Mouse (Mus musculus) kidney, adult 2 months (tissue): ENCODE data around the gene Ppm1l. TPM values are rescaled to one million over a fixed set of nuclear protein-coding genes. Genes with fewer than 3 reads are reported as not detected.

Experiments used
- DNase-seq: peaks from one replicate; pipeline ENCODE4 v3.0.0; 2021
- H3K27ac ChIP-seq: fragments of 200-500 bp; 2 replicates; pipeline ENCODE4 v1.5.1; 2012; ENCODE audit warnings: low read depth, low read length, control low read depth, inconsistent platforms; ENCODE audit not compliant: insufficient read depth
- H3K27me3 ChIP-seq: fragments of 200-500 bp; replicated peaks from 2 replicates; pipeline ENCODE4 v1.6.1; 2012; ENCODE audit warnings: mild to moderate bottlenecking, moderate library complexity, low read length, inconsistent platforms; ENCODE audit not compliant: control insufficient read depth, insufficient read depth
- H3K36me3 ChIP-seq: fragments of 200-500 bp; 2 replicates; pipeline ENCODE4 v1.6.1; 2012; ENCODE audit warnings: mild to moderate bottlenecking, moderate library complexity, low read length, inconsistent platforms; ENCODE audit not compliant: control insufficient read depth, insufficient read depth
- H3K4me1 ChIP-seq: fragments of 200-500 bp; 2 replicates; pipeline ENCODE4 v1.6.1; 2011; ENCODE audit warnings: low read length; ENCODE audit not compliant: control insufficient read depth, insufficient read depth
- H3K4me3 ChIP-seq: fragments of 200-500 bp; 2 replicates; pipeline ENCODE4 v1.5.1; 2011; ENCODE audit warnings: mild to moderate bottlenecking, low read depth, low read length, control low read depth; ENCODE audit not compliant: insufficient read depth
- CTCF ChIP-seq: fragments of 200-500 bp; conservative IDR thresholded peaks from 2 replicates; pipeline ENCODE4 v1.5.1; 2011; ENCODE audit warnings: low read depth, mild to moderate bottlenecking, control low read depth, low read length, moderate library complexity, mixed read lengths; ENCODE audit not compliant: insufficient read depth, insufficient read length
- POLR2A ChIP-seq: fragments of 200-500 bp; IDR thresholded peaks from one replicate; pipeline ENCODE4 v1.6.1; 2011; ENCODE audit warnings: low read depth, low read length, control low read depth
- WGBS: fragments of 180-500 bp; shearing (Covaris S2); methylation state at CpG from one replicate; pipeline ENCODE4 v1.1.7; 2018; 5-methylcytosine and 5-hydroxymethylcytosine counted together
- polyA plus RNA-seq: library from polyadenylated mRNA; depleted of rRNA; stranded (reverse); fragments of >200 nt; gene quantifications from 2 replicates; pipeline ENCODE4 v1.2.3, GENCODE M21; 2012

Ppm1l gene
- polyA plus RNA-seq, 1 experiment, result 4.0 TPM

DNA sequence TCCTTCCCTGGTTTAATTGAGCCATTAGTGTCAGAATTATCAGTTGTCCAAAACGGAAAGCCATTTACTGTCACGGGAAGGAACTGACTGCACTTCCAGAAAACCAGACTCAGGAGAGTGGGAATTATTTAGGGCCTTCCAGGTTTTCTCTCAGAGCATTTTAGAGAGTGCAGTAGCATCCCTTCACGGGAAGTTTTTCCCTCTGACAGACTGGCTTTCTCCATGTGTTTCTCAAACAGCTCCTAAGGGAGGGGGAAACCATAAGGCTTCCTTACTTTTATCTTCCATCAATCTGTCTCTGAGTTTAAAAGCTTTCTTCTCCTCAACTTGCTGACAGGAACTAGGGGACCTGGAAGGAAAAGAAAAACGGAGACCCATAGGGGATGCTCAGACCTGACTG, 185.9 kb downstream of the Ppm1l start:
- Histone ChIP-seq H3K27ac (no peak overlapping the region), H3K27me3 (no peaks in the 10 kb centered on the region), H3K4me3 (no peak overlapping the region), H3K4me1 (no peaks in the 10 kb centered on the region), H3K36me3 (no peaks in the 10 kb centered on the region)
- TF ChIP-seq POLR2A, result no peak
- no peak for TF ChIP-seq CTCF
- no peak for DNase-seq
- 63% methylated on average over 4 of the region's 4 CpGs for WGBS

DNA sequence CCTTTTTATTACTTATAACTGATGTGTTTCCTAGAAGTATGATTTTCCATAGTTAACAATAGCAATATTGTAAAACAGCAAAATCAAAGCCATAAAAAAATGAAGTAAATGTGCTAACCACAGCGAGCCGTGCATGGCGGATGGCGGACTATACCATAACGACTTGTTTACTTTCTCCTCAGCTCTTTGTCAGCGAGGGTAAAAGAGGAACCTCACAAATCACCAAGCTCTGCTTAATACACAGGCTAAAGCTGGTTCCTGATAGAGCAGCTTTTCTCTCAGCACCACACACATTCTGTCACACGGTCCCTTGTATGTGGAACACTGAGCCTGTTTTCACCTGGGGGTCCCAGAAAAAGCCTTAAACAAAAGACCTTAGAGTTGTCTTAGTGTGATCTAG, 188.4 kb downstream of the Ppm1l start:
- no peak for DNase-seq
- Histone ChIP-seq H3K36me3 (no peaks in the 10 kb centered on the region), H3K4me1 (no peaks in the 10 kb centered on the region), H3K27ac (no peak overlapping the region), H3K27me3 (no peaks in the 10 kb centered on the region), H3K4me3 (no peak overlapping the region)
- WGBS, result 80% methylated on average over 7 of the region's 7 CpGs
- TF ChIP-seq POLR2A (no peak), CTCF (no peak)

GRCm38 (mm10) chr3:69506352-69506751, 189.7 kb downstream of the Ppm1l start:
- 93% methylated on average over 4 of the region's 4 CpGs for WGBS

DNA sequence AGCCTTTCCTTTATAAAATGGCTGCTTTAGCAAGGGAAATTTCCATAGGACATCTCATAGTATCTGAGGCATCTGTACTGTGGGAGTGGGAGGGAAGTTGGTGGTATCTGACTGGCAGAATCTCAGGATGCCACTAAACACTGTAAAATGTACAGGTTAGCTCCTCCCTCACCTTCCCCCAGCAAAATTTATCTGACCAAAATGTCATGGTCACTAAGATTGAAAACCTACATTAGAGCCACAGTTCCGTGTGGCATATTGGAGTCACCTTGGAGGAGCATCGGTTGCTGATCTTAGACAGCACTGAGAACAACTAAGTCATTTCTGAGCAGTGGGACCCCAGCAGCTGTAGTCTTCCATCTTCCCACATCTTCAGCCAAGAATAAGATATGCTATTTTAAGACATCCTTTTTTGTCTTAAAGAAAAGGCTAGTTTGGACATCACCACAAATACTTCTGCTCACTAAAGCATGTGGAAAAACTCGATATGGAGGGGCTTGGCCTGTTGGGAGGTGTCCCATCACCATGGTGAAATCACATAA, 192.8 kb downstream of the Ppm1l start:
- Histone ChIP-seq H3K4me1 (no peaks in the 10 kb centered on the region), H3K36me3 (no peaks in the 10 kb centered on the region), H3K27me3 (no peaks in the 10 kb centered on the region), H3K4me3 (no peak overlapping the region), H3K27ac (no peak overlapping the region)
- 76% methylated on average over 3 of the region's 3 CpGs for WGBS
- no peak for TF ChIP-seq CTCF
- no peak for TF ChIP-seq POLR2A
- no peak for DNase-seq

More at GRCm38 (mm10) chr3:69506352-69506751, 189.7 kb downstream of the Ppm1l start:
- Histone ChIP-seq H3K27ac (no peak overlapping the region), H3K4me3 (no peak overlapping the region), H3K4me1 (no peaks in the 10 kb centered on the region), H3K36me3 (no peaks in the 10 kb centered on the region), H3K27me3 (no peaks in the 10 kb centered on the region)
- DNase-seq, result no peak
- TF ChIP-seq POLR2A (no peak), CTCF (no peak)

GRCm38 (mm10) chr3:69511881-69512280, 195.2 kb downstream of the Ppm1l start:
- H3K27me3 ChIP-seq, result no peaks in the 10 kb centered on the region
- H3K27ac ChIP-seq, result no peak overlapping the region
- TF ChIP-seq POLR2A, result no peak
- TF ChIP-seq CTCF, result no peak
- H3K36me3 ChIP-seq, result no peaks in the 10 kb centered on the region
- WGBS, result 56% methylated on average over 7 of the region's 7 CpGs
- DNase-seq, result no peak
- H3K4me3 ChIP-seq, result no peak overlapping the region
- peaks cover 5% of the 10 kb centered on the region; the same call in 1 of the 2 replicates for H3K4me1 ChIP-seq

DNA sequence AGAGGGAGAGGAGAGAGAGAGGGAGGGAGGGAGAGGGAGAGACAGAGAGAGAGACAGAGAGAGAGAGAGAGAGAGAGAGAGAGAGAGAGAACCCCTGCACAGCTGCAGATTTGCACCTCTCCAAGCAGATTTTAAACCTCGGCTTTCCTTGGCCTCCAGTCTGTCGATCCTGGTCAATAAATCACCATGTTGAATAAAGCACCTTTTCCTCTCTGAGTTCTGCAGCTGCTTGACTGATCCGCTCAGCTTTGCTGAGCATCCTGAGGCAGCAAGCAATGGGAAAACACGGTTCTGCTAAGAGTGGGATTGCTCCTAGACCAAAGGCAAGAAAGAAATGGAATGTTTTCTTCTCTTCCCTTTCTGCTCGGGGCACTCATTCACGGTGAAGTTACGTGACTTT, 195.7 kb downstream of the Ppm1l start:
- TF ChIP-seq CTCF (no peak), POLR2A (no peak)
- 26% methylated on average over 7 of the region's 7 CpGs for WGBS
- Histone ChIP-seq H3K4me3 (no peak overlapping the region), H3K27ac (no peak overlapping the region), H3K27me3 (no peaks in the 10 kb centered on the region), H3K4me1 (peaks cover 5% of the 10 kb centered on the region; the same call in 1 of the 2 replicates), H3K36me3 (no peaks in the 10 kb centered on the region)
- no peak for DNase-seq

GRCm38 (mm10) chr3:69515730-69516350, 199.2 kb downstream of the Ppm1l start:
- Histone ChIP-seq H3K4me1 (peaks cover 5% of the 10 kb centered on the region; the same call in 1 of the 2 replicates), H3K36me3 (no peaks in the 10 kb centered on the region), H3K4me3 (no peak overlapping the region), H3K27me3 (no peaks in the 10 kb centered on the region), H3K27ac (no peak overlapping the region; the same call in 1 of the 2 replicates)
- 48% methylated on average over 13 of the region's 13 CpGs for WGBS
- TF ChIP-seq POLR2A (no peak), CTCF (no peak)
- DNase-seq, result peak; percentile 29
